Mouse (Mus musculus) liver, embryonic 15.5 days (tissue): ENCODE measurements at regions not wholly inside any gene's neighbourhood (a gene's known extent, or its start where the extent isn't known, plus 50 kb on each side); places are given as distances from the start of the nearest gene placed in this dataset.

ENCODE experiments used
- ATAC-seq: fragments of 200-750 bp; cut with Nextera tagmentation; 2 replicates; pipeline ENCODE4 v1.8.0; 2017; ENCODE audit warnings: moderate number of reproducible peaks, mild to moderate bottlenecking, moderate library complexity; ENCODE audit not compliant: insufficient read depth
- H3K27ac ChIP-seq: fragments of 300-500 bp; sonication (generic); replicated peaks from 2 replicates; pipeline ENCODE4 v1.5.1; 2015; ENCODE audit warnings: mild to moderate bottlenecking, inconsistent platforms
- H3K27me3 ChIP-seq: fragments of 300-500 bp; sonication (generic); 2 replicates; pipeline ENCODE4 v1.6.1; 2015; ENCODE audit warnings: mild to moderate bottlenecking, inconsistent platforms
- H3K36me3 ChIP-seq: fragments of 300-500 bp; sonication (generic); replicated peaks from 2 replicates; pipeline ENCODE4 v1.6.1; 2015; ENCODE audit warnings: moderate library complexity, mild to moderate bottlenecking, inconsistent platforms
- H3K4me1 ChIP-seq: fragments of 300-500 bp; sonication (generic); replicated peaks from 2 replicates; pipeline ENCODE4 v1.6.1; 2015; ENCODE audit warnings: inconsistent platforms
- H3K4me2 ChIP-seq: fragments of 300-500 bp; sonication (generic); 2 replicates; pipeline ENCODE4 v1.6.1; 2015; ENCODE audit warnings: moderate library complexity, mild to moderate bottlenecking, inconsistent platforms
- H3K4me3 ChIP-seq: fragments of 300-500 bp; sonication (generic); replicated peaks from 2 replicates; pipeline ENCODE4 v1.5.1; 2015; ENCODE audit warnings: mild to moderate bottlenecking, inconsistent platforms
- H3K9ac ChIP-seq: fragments of 300-500 bp; sonication (generic); 2 replicates; pipeline ENCODE4 v1.6.1; 2015; ENCODE audit warnings: moderate library complexity, mild to moderate bottlenecking, inconsistent platforms
- H3K9me3 ChIP-seq: fragments of 300-500 bp; sonication (generic); replicated peaks from 2 replicates; pipeline ENCODE4 v1.6.1; 2016; ENCODE audit warnings: inconsistent platforms
- WGBS: fragments of 180-500 bp; shearing (Covaris S2); methylation state at CpG from one replicate; pipeline ENCODE4 v1.1.7; 2015; ENCODE audit warnings: mixed read lengths; ENCODE audit not compliant: insufficient replicate concordance; 5-methylcytosine and 5-hydroxymethylcytosine counted together

- no peak for ATAC-seq
- Histone ChIP-seq H3K4me1 (no peaks in the 10 kb centered on the region), H3K9ac (no peak overlapping the region), H3K4me3 (no peak overlapping the region), H3K9me3 (no peaks in the 10 kb centered on the region), H3K4me2 (no peak overlapping the region), H3K27me3 (no peaks in the 10 kb centered on the region), H3K36me3 (no peaks in the 10 kb centered on the region), H3K27ac (no peak overlapping the region)
- WGBS, result 46% methylated on average over 9 of the region's 9 CpGs
Measured at GRCm38 (mm10) chr14:98722481-98722880, 271.6 kb downstream of the Rpl36a-ps1 start.

DNA sequence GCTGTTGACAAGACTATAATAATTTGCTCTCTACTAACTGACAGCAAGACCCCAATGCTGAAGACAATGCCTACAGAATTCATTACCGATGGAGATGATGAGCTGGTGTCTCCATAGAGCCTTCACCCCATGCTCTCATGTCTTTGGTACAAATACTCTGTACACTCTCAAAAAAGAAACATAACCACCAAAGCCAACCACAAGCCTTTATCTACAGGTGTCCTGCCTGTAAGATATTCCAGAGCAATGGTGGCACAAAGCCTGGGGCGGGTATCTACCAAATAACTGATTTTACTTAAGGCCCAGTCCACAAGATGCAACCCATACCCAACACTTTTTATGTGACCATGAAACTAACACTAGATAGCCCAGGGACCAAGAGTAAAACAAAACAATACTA lies 273.1 kb downstream of the Rpl36a-ps1 start:
- no peak for ATAC-seq
- Histone ChIP-seq H3K9ac (no peak overlapping the region), H3K36me3 (no peaks in the 10 kb centered on the region), H3K4me1 (no peaks in the 10 kb centered on the region), H3K27me3 (no peaks in the 10 kb centered on the region), H3K4me2 (no peak overlapping the region), H3K27ac (no peak overlapping the region), H3K9me3 (no peaks in the 10 kb centered on the region), H3K4me3 (no peak overlapping the region)
- 62% methylated on average over 2 of the region's 2 CpGs for WGBS

DNA sequence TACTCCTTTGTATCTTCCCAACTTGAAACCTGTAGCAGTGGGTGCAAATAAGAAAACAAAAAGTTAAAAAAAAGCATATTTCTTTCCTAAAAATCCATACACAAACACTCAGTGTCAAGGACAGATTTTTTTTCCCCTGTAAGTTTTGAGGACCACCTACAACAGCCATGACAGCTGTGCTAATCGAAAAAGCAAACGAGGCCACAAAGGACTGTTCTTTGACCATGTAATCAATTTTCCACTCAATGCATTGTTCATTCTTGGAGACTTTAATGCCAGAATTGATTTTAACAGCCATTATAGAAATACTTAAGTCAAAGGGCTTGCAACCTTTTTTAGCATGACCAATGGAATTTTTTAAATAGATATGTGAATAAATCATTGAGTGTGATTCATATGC lies 286.1 kb downstream of the Rpl36a-ps1 start:
- Histone ChIP-seq H3K27ac (no peak overlapping the region), H3K9me3 (no peaks in the 10 kb centered on the region), H3K4me1 (no peaks in the 10 kb centered on the region), H3K27me3 (no peaks in the 10 kb centered on the region), H3K36me3 (no peaks in the 10 kb centered on the region), H3K4me2 (no peak overlapping the region), H3K9ac (no peak overlapping the region), H3K4me3 (no peak overlapping the region)
- no peak for ATAC-seq
- WGBS, result 75% methylated on average over 2 of the region's 2 CpGs

- Histone ChIP-seq H3K27ac (no peak overlapping the region), H3K9me3 (no peaks in the 10 kb centered on the region), H3K27me3 (no peaks in the 10 kb centered on the region), H3K9ac (no peak overlapping the region), H3K4me2 (no peak overlapping the region), H3K4me1 (no peaks in the 10 kb centered on the region), H3K4me3 (no peak overlapping the region), H3K36me3 (no peaks in the 10 kb centered on the region)
- no peak for ATAC-seq
- 66% methylated on average over 4 of the region's 4 CpGs for WGBS
Measured at GRCm38 (mm10) chr14:98707574-98707973, 286.5 kb downstream of the Rpl36a-ps1 start.

DNA sequence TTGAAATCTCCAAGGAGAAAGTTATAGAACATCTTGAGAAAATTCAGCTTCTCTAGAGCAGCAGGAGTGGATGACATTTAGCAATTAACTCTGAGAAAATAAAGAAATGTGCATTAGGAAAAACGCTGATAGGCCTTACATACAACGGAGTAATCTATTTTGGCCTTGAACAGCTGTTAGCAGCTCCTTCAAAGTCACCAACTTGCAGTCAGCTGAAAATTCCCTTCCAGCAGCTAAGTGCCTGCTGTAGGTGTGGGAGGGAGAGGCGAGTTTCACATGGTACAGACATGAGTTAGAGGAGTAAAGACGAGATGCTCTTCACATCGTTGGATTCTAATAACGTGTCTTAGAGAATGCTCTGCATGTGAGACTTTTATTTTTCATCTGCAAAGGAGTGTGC lies 290.8 kb downstream of the Rpl36a-ps1 start:
- no peak overlapping the region for H3K9ac ChIP-seq
- H3K27me3 ChIP-seq, result no peaks in the 10 kb centered on the region
- no peak overlapping the region for H3K4me2 ChIP-seq
- H3K4me3 ChIP-seq, result no peak overlapping the region
- H3K27ac ChIP-seq, result no peak overlapping the region
- no peaks in the 10 kb centered on the region for H3K36me3 ChIP-seq
- WGBS, result 75% methylated on average over 6 of the region's 6 CpGs
- ATAC-seq, result no peak
- H3K9me3 ChIP-seq, result no peaks in the 10 kb centered on the region
- no peaks in the 10 kb centered on the region for H3K4me1 ChIP-seq

DNA sequence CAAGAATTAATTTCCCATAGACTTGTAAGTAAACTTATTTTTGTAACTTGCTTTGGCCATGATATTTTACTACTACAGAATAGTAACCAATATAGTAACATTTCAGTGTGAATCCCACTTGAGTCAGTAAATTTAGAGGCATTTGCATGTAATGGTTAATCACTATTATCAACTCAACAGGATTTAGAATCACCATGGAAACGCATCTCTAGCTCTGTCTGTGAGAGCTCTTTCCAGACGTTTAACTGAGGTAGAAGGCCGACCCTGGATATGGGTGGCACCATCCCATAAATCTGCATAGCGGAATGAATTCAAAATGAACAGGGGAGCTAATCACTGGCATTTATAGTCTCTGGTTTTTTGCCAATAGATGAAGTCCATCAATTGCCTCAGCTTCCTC lies 337.6 kb downstream of the Rpl36a-ps1 start:
- H3K9me3 ChIP-seq, result no peaks in the 10 kb centered on the region
- no peaks in the 10 kb centered on the region for H3K4me1 ChIP-seq
- no peak overlapping the region for H3K27ac ChIP-seq
- H3K9ac ChIP-seq, result no peak overlapping the region
- 62% methylated on average over 4 of the region's 4 CpGs for WGBS
- no peaks in the 10 kb centered on the region for H3K36me3 ChIP-seq
- H3K4me2 ChIP-seq, result no peak overlapping the region
- no peak overlapping the region for H3K4me3 ChIP-seq
- no peak for ATAC-seq
- no peaks in the 10 kb centered on the region for H3K27me3 ChIP-seq

DNA sequence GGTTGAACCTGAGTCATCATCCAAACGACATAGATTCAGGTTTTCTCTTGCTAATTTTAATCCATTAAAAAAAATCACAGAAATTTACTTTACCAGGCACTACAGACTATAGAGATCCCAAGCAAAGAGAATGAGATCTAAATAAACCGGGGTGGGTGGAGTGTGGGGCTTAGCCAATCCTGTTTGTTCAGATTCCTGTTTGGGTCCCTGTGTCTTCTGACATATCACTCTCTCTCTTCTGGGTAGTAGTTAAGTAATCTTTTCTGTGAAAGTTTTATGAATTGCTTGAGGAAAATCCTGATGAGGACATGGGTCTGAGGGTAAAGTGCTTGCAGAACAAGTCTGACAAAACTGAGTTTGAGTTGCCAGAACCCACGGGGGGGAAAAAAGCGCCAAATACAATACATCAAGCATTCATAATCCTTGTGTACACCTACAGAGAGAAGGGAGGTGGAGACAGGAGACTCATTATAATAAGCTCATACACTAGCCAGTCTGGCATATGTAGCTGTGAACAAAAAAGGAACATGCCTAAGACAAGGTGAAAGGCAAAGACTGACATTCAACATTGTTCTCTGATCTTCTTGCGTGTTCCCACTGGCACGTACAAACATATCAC lies 339.8 kb downstream of the Rpl36a-ps1 start:
- H3K4me1 ChIP-seq, result no peaks in the 10 kb centered on the region
- WGBS, result 61% methylated on average over 6 of the region's 6 CpGs
- H3K4me3 ChIP-seq, result no peak overlapping the region
- no peaks in the 10 kb centered on the region for H3K9me3 ChIP-seq
- H3K4me2 ChIP-seq, result no peak overlapping the region
- H3K36me3 ChIP-seq, result no peaks in the 10 kb centered on the region
- no peaks in the 10 kb centered on the region for H3K27me3 ChIP-seq
- H3K9ac ChIP-seq, result no peak overlapping the region
- H3K27ac ChIP-seq, result no peak overlapping the region
- no peak for ATAC-seq

DNA sequence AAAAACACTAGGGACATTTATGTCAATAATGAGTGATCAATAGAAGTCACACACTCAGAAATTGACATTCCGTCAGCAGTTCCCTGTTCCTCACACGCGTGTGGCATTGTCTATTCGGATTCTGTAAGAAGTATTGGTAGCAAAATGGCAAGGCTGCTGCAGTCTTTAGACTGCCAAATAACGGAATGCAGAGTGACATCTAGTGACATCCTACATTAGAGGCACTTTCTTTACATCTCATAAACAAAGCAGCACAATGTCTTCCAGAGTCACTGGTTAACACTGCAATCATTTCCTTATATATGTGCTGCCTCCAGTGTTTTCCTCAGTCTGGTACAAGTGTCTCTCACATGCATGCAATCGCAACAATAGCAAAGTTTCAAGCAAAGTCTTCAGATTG lies 342.9 kb downstream of the Rpl36a-ps1 start:
- H3K4me3 ChIP-seq, result no peak overlapping the region

DNA sequence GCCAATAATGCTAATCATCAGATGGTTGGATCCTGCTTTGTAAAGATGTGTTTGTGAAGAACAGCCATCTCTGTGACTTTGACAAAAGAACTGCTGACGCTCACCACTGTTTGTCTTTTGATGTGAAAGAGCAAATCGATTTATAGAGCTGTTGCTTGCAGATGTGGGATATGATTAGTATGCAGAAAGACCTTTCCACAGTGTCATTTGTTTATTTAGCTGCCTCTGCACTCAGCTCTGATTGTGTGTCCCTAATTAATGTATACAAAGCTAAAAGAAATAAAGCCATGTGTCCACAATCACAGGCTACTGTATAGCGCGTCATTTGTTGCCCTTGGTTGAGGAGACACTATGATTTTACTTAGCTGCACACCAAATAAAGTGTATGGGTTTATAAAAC lies 343.6 kb downstream of the Rpl36a-ps1 start:
- WGBS, result 65% methylated on average over 4 of the region's 4 CpGs
- Histone ChIP-seq H3K27ac (no peak overlapping the region), H3K9me3 (no peaks in the 10 kb centered on the region), H3K9ac (no peak overlapping the region), H3K27me3 (no peaks in the 10 kb centered on the region), H3K4me3 (no peak overlapping the region), H3K36me3 (no peaks in the 10 kb centered on the region), H3K4me1 (no peaks in the 10 kb centered on the region), H3K4me2 (no peak overlapping the region)
- no peak for ATAC-seq

More for the DNA sequence above, 342.9 kb downstream of the Rpl36a-ps1 start:
- Histone ChIP-seq H3K36me3 (no peaks in the 10 kb centered on the region), H3K27ac (no peak overlapping the region), H3K4me2 (no peak overlapping the region), H3K9ac (no peak overlapping the region), H3K9me3 (no peaks in the 10 kb centered on the region), H3K4me1 (no peaks in the 10 kb centered on the region), H3K27me3 (no peaks in the 10 kb centered on the region)
- no peak for ATAC-seq
- 63% methylated on average over 6 of the region's 6 CpGs for WGBS

- no peaks in the 10 kb centered on the region for H3K36me3 ChIP-seq
- 62% methylated on average over 4 of the region's 4 CpGs for WGBS
- H3K9me3 ChIP-seq, result no peaks in the 10 kb centered on the region
- no peak overlapping the region for H3K9ac ChIP-seq
- no peak overlapping the region for H3K4me3 ChIP-seq
- ATAC-seq, result no peak
- no peak overlapping the region for H3K4me2 ChIP-seq
- no peaks in the 10 kb centered on the region for H3K27me3 ChIP-seq
- no peaks in the 10 kb centered on the region for H3K4me1 ChIP-seq
- H3K27ac ChIP-seq, result no peak overlapping the region
Measured at GRCm38 (mm10) chr14:98647614-98648013, 346.5 kb downstream of the Rpl36a-ps1 start.

- Histone ChIP-seq H3K9ac (no peak overlapping the region), H3K4me2 (no peak overlapping the region), H3K27me3 (no peaks in the 10 kb centered on the region), H3K36me3 (no peaks in the 10 kb centered on the region), H3K9me3 (no peaks in the 10 kb centered on the region), H3K4me1 (no peaks in the 10 kb centered on the region), H3K27ac (no peak overlapping the region), H3K4me3 (no peak overlapping the region)
- ATAC-seq, result no peak
- WGBS, result 38% methylated on average over 1 of the region's 1 CpGs
Measured at GRCm38 (mm10) chr14:98643756-98644155, 350.4 kb downstream of the Rpl36a-ps1 start.

GRCm38 (mm10) chr14:98642661-98643331 lies 351.3 kb downstream of the Rpl36a-ps1 start:
- Histone ChIP-seq H3K27ac (no peak overlapping the region), H3K4me2 (no peak overlapping the region), H3K4me1 (no peaks in the 10 kb centered on the region), H3K9ac (no peak overlapping the region), H3K36me3 (no peaks in the 10 kb centered on the region), H3K4me3 (no peak overlapping the region), H3K9me3 (no peaks in the 10 kb centered on the region), H3K27me3 (no peaks in the 10 kb centered on the region)
- WGBS, result 53% methylated on average over 4 of the region's 4 CpGs
- ATAC-seq, result no peak
